Mouse (Mus musculus) embryonic facial prominence, embryonic 10.5 days (tissue): Measurements from ENCODE around the gene Atp9a. TPM values are rescaled to one million over a fixed set of nuclear protein-coding genes. Genes with fewer than 3 reads are reported as not detected.

Source experiments
- DNase-seq: peaks from one replicate; pipeline ENCODE4 v3.0.0-alpha.2; 2017; ENCODE audit warnings: low spot score
- H3K27ac ChIP-seq: fragments of 300-500 bp; sonication (generic); replicated peaks from 2 replicates; pipeline ENCODE4 v1.5.1; 2016; ENCODE audit warnings: mild to moderate bottlenecking
- H3K27me3 ChIP-seq: fragments of 300-500 bp; sonication (generic); replicated peaks from 2 replicates; pipeline ENCODE4 v1.6.1; 2016; ENCODE audit warnings: low read depth, mild to moderate bottlenecking; ENCODE audit not compliant: poor library complexity, severe bottlenecking
- H3K36me3 ChIP-seq: fragments of 300-500 bp; sonication (generic); replicated peaks from 2 replicates; pipeline ENCODE4 v1.6.1; 2016; ENCODE audit warnings: mild to moderate bottlenecking, moderate library complexity
- H3K4me1 ChIP-seq: fragments of 300-500 bp; sonication (generic); 2 replicates; pipeline ENCODE4 v1.6.1; 2016
- H3K4me3 ChIP-seq: fragments of 300-500 bp; sonication (generic); 2 replicates; pipeline ENCODE4 v1.5.1; 2016; ENCODE audit warnings: mild to moderate bottlenecking, moderate library complexity
- H3K9me3 ChIP-seq: fragments of 300-500 bp; sonication (generic); 2 replicates; pipeline ENCODE4 v1.6.1; 2016; ENCODE audit warnings: mild to moderate bottlenecking
- WGBS: fragments of 180-500 bp; shearing (Covaris S2); methylation state at CpG from one replicate; pipeline ENCODE4 v1.1.7; 2016; 5-methylcytosine and 5-hydroxymethylcytosine counted together
- polyA plus RNA-seq: library from polyadenylated mRNA; unstranded; fragments of >200 nt; fragmentation: Nextera tagmentation; extraction: Ambion mirVana; gene quantifications from 2 replicates; pipeline ENCODE4 v1.2.1, GENCODE M21; 2016

The Atp9a gene
- polyA plus RNA-seq, 1 experiment from 2014 or later, result 9.4 TPM

- Histone ChIP-seq H3K4me3 (no peak overlapping the region), H3K36me3 (no peaks in the 10 kb centered on the region), H3K9me3 (no peaks in the 10 kb centered on the region), H3K27ac (0 out of 2 replicates have a peak overlapping the region, but pooled peaks have one; percentile 8), H3K27me3 (no peaks in the 10 kb centered on the region), H3K4me1 (peaks cover 33% of the 10 kb centered on the region)
- 49% methylated on average over 11 of the region's 11 CpGs for WGBS
- DNase-seq, result no peak
Observed at GRCm38 (mm10) chr2:168734023-168734422, 8.2 kb downstream of the Atp9a start.

GRCm38 (mm10) chr2:168731258-168731657, 11.0 kb downstream of the Atp9a start:
- H3K27ac ChIP-seq, result no peak overlapping the region

GRCm38 (mm10) chr2:168729736-168730135, 12.5 kb downstream of the Atp9a start:
- Histone ChIP-seq H3K36me3 (no peaks in the 10 kb centered on the region), H3K27me3 (no peaks in the 10 kb centered on the region), H3K27ac (no peak overlapping the region), H3K4me1 (peaks cover 36% of the 10 kb centered on the region), H3K4me3 (no peak overlapping the region), H3K9me3 (no peaks in the 10 kb centered on the region)
- DNase-seq, result no peak
- WGBS, result 80% methylated on average over 12 of the region's 12 CpGs

More at GRCm38 (mm10) chr2:168731258-168731657, 11.0 kb downstream of the Atp9a start:
- DNase-seq, result no peak
- no peaks in the 10 kb centered on the region for H3K27me3 ChIP-seq
- peaks cover 29% of the 10 kb centered on the region for H3K4me1 ChIP-seq
- no peaks in the 10 kb centered on the region for H3K36me3 ChIP-seq
- H3K4me3 ChIP-seq, result no peak overlapping the region
- H3K9me3 ChIP-seq, result no peaks in the 10 kb centered on the region
- 59% methylated on average over 8 of the region's 8 CpGs for WGBS

GRCm38 (mm10) chr2:168728045-168728444, 14.2 kb downstream of the Atp9a start:
- H3K27me3 ChIP-seq, result no peaks in the 10 kb centered on the region
- no peak for DNase-seq
- peaks cover 28% of the 10 kb centered on the region for H3K4me1 ChIP-seq
- no peaks in the 10 kb centered on the region for H3K36me3 ChIP-seq
- H3K27ac ChIP-seq, result peak overlapping the region; percentile 48; the same call in 1 of the 2 replicates
- 86% methylated on average over 12 of the region's 12 CpGs for WGBS
- H3K4me3 ChIP-seq, result no peak overlapping the region
- no peaks in the 10 kb centered on the region for H3K9me3 ChIP-seq

GRCm38 (mm10) chr2:168726007-168726406, 16.2 kb downstream of the Atp9a start:
- peaks cover 18% of the 10 kb centered on the region for H3K4me1 ChIP-seq
- H3K4me3 ChIP-seq, result no peak overlapping the region
- WGBS, result 65% methylated on average over 6 of the region's 6 CpGs

GRCm38 (mm10) chr2:168721313-168721712, 20.9 kb downstream of the Atp9a start:
- Histone ChIP-seq H3K36me3 (no peaks in the 10 kb centered on the region), H3K4me1 (peaks cover 24% of the 10 kb centered on the region), H3K27ac (no peak overlapping the region), H3K9me3 (no peaks in the 10 kb centered on the region), H3K4me3 (no peak overlapping the region), H3K27me3 (no peaks in the 10 kb centered on the region)
- WGBS, result 91% methylated on average over 14 of the region's 14 CpGs
- DNase-seq, result no peak

More at GRCm38 (mm10) chr2:168726007-168726406, 16.2 kb downstream of the Atp9a start:
- no peaks in the 10 kb centered on the region for H3K9me3 ChIP-seq
- no peak overlapping the region for H3K27ac ChIP-seq
- no peaks in the 10 kb centered on the region for H3K27me3 ChIP-seq
- DNase-seq, result peak; percentile 77
- no peaks in the 10 kb centered on the region for H3K36me3 ChIP-seq

- no peaks in the 10 kb centered on the region for H3K9me3 ChIP-seq
- WGBS, result 74% methylated on average over 4 of the region's 4 CpGs
- DNase-seq, result no peak
- peaks cover 16% of the 10 kb centered on the region; the same call in 1 of the 2 replicates for H3K4me1 ChIP-seq
- H3K27ac ChIP-seq, result no peak overlapping the region
- no peaks in the 10 kb centered on the region for H3K36me3 ChIP-seq
- no peak overlapping the region for H3K4me3 ChIP-seq
- H3K27me3 ChIP-seq, result no peaks in the 10 kb centered on the region
Observed at GRCm38 (mm10) chr2:168719742-168720141, 22.5 kb downstream of the Atp9a start.

- DNase-seq, result no peak
- no peak overlapping the region for H3K27ac ChIP-seq
- no peaks in the 10 kb centered on the region for H3K9me3 ChIP-seq
- H3K36me3 ChIP-seq, result no peaks in the 10 kb centered on the region
- no peaks in the 10 kb centered on the region for H3K27me3 ChIP-seq
- no peak overlapping the region for H3K4me3 ChIP-seq
- H3K4me1 ChIP-seq, result peaks cover 16% of the 10 kb centered on the region; the same call in 1 of the 2 replicates
- 77% methylated on average over 10 of the region's 10 CpGs for WGBS
Observed at GRCm38 (mm10) chr2:168718735-168719134, 23.5 kb downstream of the Atp9a start.

GRCm38 (mm10) chr2:168718267-168718666, 23.9 kb downstream of the Atp9a start:
- 72% methylated on average over 2 of the region's 2 CpGs for WGBS
- Histone ChIP-seq H3K27me3 (no peaks in the 10 kb centered on the region), H3K27ac (no peak overlapping the region), H3K4me3 (no peak overlapping the region), H3K4me1 (peaks cover 16% of the 10 kb centered on the region; the same call in 1 of the 2 replicates), H3K36me3 (no peaks in the 10 kb centered on the region), H3K9me3 (no peaks in the 10 kb centered on the region)
- no peak for DNase-seq

GRCm38 (mm10) chr2:168712199-168713176, 29.7 kb downstream of the Atp9a start:
- Histone ChIP-seq H3K4me1 (peaks cover 19% of the 10 kb centered on the region), H3K27ac (no peak overlapping the region), H3K4me3 (no peak overlapping the region), H3K9me3 (no peaks in the 10 kb centered on the region), H3K27me3 (no peaks in the 10 kb centered on the region), H3K36me3 (no peaks in the 10 kb centered on the region; the same call in 1 of the 2 replicates)
- WGBS, result 83% methylated on average over 20 of the region's 20 CpGs
- no peak for DNase-seq

- no peak overlapping the region for H3K4me3 ChIP-seq
- DNase-seq, result no peak
- 81% methylated on average over 3 of the region's 3 CpGs for WGBS
- no peak overlapping the region for H3K27ac ChIP-seq
- peaks cover 4% of the 10 kb centered on the region for H3K36me3 ChIP-seq
- peaks cover 12% of the 10 kb centered on the region for H3K4me1 ChIP-seq
- no peaks in the 10 kb centered on the region for H3K9me3 ChIP-seq
- H3K27me3 ChIP-seq, result no peaks in the 10 kb centered on the region
Observed at GRCm38 (mm10) chr2:168710979-168711378, 31.2 kb downstream of the Atp9a start.

GRCm38 (mm10) chr2:168707766-168708165, 34.4 kb downstream of the Atp9a start:
- H3K27ac ChIP-seq, result no peak overlapping the region
- DNase-seq, result no peak
- H3K4me1 ChIP-seq, result peaks cover 10% of the 10 kb centered on the region
- no peaks in the 10 kb centered on the region for H3K9me3 ChIP-seq
- WGBS, result 46% methylated on average over 9 of the region's 9 CpGs
- peaks cover 12% of the 10 kb centered on the region for H3K36me3 ChIP-seq
- no peaks in the 10 kb centered on the region for H3K27me3 ChIP-seq
- H3K4me3 ChIP-seq, result no peak overlapping the region

- 65% methylated on average over 13 of the region's 13 CpGs for WGBS
- peaks cover 20% of the 10 kb centered on the region for H3K36me3 ChIP-seq
- no peaks in the 10 kb centered on the region for H3K27me3 ChIP-seq
- 0 out of 2 replicates have a peak, but pooled peaks cover 3% of the 10 kb centered on the region for H3K9me3 ChIP-seq
- H3K4me3 ChIP-seq, result no peak overlapping the region
- H3K27ac ChIP-seq, result no peak overlapping the region; the same call in 1 of the 2 replicates
- DNase-seq, result no peak
- H3K4me1 ChIP-seq, result peaks cover 4% of the 10 kb centered on the region; the same call in 1 of the 2 replicates
Observed at GRCm38 (mm10) chr2:168702266-168702665, 39.9 kb downstream of the Atp9a start.
